Mouse (Mus musculus) lung, adult 2 months (tissue): ENCODE measurements at regions not wholly inside any gene's neighbourhood (a gene's known extent, or its start where the extent isn't known, plus 50 kb on each side); places are given as distances from the start of the nearest gene placed in this dataset.

Experiments
- CTCF ChIP-seq: fragments of 200-500 bp; IDR thresholded peaks from 2 replicates; pipeline ENCODE4 v1.5.1; 2011; ENCODE audit warnings: mild to moderate bottlenecking, low read length, control low read depth; ENCODE audit not compliant: insufficient read depth
- POLR2A ChIP-seq: fragments of 200-500 bp; IDR thresholded peaks from 2 replicates; pipeline ENCODE4 v1.6.1; 2011; ENCODE audit warnings: low read depth, mild to moderate bottlenecking, control low read depth, low read length, borderline replicate concordance; ENCODE audit errors: extremely low read depth

- TF ChIP-seq POLR2A (no peak), CTCF (no peak)
Observed at GRCm38 (mm10) chr8:9139059-9139620, 448.8 kb upstream of the Arglu1 start.
